Mouse (Mus musculus) midbrain, embryonic 14.5 days (tissue): ENCODE results near the gene Cyp2e1. TPM values are rescaled to one million over a fixed set of nuclear protein-coding genes. Genes with fewer than 3 reads are reported as not detected.
"Not testable (repeated sequence)": the region's sequence is repeated elsewhere in the genome, so short reads cannot be mapped to it uniquely, and the experiment has no call there.

Experiments used
- ATAC-seq: fragments of 200-750 bp; cut with Nextera tagmentation; 2 replicates; pipeline ENCODE4 v1.8.0; 2017; ENCODE audit warnings: moderate number of reproducible peaks, moderate library complexity; ENCODE audit not compliant: low FRiP score, low TSS enrichment
- DNase-seq: peaks from one replicate; pipeline ENCODE4 v3.0.0-alpha.2; 2015
- H3K27ac ChIP-seq: fragments of 300-500 bp; sonication (generic); replicated peaks from 2 replicates; pipeline ENCODE4 v1.5.1; 2014; ENCODE audit warnings: mild to moderate bottlenecking, low read depth, low read length, moderate library complexity
- H3K27me3 ChIP-seq: fragments of 300-500 bp; sonication (generic); 2 replicates; pipeline ENCODE4 v1.6.1; 2014; ENCODE audit warnings: low read length, control low read depth, mixed read lengths; ENCODE audit not compliant: control insufficient read depth, insufficient read depth
- H3K36me3 ChIP-seq: fragments of 300-500 bp; sonication (generic); 2 replicates; pipeline ENCODE4 v1.6.1; 2014; ENCODE audit warnings: low read length, control low read depth; ENCODE audit not compliant: control insufficient read depth, insufficient read depth
- H3K4me1 ChIP-seq: fragments of 300-500 bp; sonication (generic); 2 replicates; pipeline ENCODE4 v1.6.1; 2014; ENCODE audit warnings: mild to moderate bottlenecking, antibody characterized with exemption, low read length, control low read depth; ENCODE audit not compliant: control insufficient read depth, insufficient read depth
- H3K4me2 ChIP-seq: fragments of 300-500 bp; sonication (generic); 2 replicates; pipeline ENCODE4 v1.6.1; 2014; ENCODE audit warnings: mild to moderate bottlenecking, low read length, moderate library complexity
- H3K4me3 ChIP-seq: fragments of 300-500 bp; sonication (generic); replicated peaks from 2 replicates; pipeline ENCODE4 v1.5.1; 2014; ENCODE audit warnings: low read depth, low read length
- H3K9ac ChIP-seq: fragments of 300-500 bp; sonication (generic); replicated peaks from 2 replicates; pipeline ENCODE4 v1.6.1; 2014; ENCODE audit warnings: mild to moderate bottlenecking, low read length, moderate library complexity
- H3K9me3 ChIP-seq: fragments of 300-500 bp; sonication (generic); 2 replicates; pipeline ENCODE4 v1.6.1; 2016; ENCODE audit warnings: low read length, control low read depth, mixed read lengths; ENCODE audit not compliant: control insufficient read depth
- WGBS: fragments of 180-500 bp; shearing (Covaris S2); extraction: QIAGEN DNeasy Blood & Tissue Kit; methylation state at CpG from one replicate; pipeline ENCODE4 v1.1.7; 2014; 5-methylcytosine and 5-hydroxymethylcytosine counted together
- polyA plus RNA-seq: library from polyadenylated mRNA; unstranded; fragments of >200 nt; fragmentation: Nextera tagmentation; extraction: Ambion mirVana; gene quantifications from 2 replicates; pipeline ENCODE4 v1.2.1, GENCODE M21; 2014

Cyp2e1 gene
- polyA plus RNA-seq, 1 experiment from 2014 or later: not detected

- no peak for DNase-seq
- ATAC-seq: no peak
- no peaks in the 10 kb centered on the region for H3K4me1 ChIP-seq
- H3K4me2 ChIP-seq: no peak overlapping the region
- no peaks in the 10 kb centered on the region for H3K27me3 ChIP-seq
- H3K27ac ChIP-seq: no peak overlapping the region
- no peak overlapping the region for H3K9ac ChIP-seq
- H3K36me3 ChIP-seq: no peaks in the 10 kb centered on the region
- no peak overlapping the region for H3K4me3 ChIP-seq
- no peaks in the 10 kb centered on the region; the same call in 1 of the 2 replicates for H3K9me3 ChIP-seq
These were observed 9.0 kb upstream of the Cyp2e1 start for GRCm38 (mm10) chr7:140754556-140754955.

DNA sequence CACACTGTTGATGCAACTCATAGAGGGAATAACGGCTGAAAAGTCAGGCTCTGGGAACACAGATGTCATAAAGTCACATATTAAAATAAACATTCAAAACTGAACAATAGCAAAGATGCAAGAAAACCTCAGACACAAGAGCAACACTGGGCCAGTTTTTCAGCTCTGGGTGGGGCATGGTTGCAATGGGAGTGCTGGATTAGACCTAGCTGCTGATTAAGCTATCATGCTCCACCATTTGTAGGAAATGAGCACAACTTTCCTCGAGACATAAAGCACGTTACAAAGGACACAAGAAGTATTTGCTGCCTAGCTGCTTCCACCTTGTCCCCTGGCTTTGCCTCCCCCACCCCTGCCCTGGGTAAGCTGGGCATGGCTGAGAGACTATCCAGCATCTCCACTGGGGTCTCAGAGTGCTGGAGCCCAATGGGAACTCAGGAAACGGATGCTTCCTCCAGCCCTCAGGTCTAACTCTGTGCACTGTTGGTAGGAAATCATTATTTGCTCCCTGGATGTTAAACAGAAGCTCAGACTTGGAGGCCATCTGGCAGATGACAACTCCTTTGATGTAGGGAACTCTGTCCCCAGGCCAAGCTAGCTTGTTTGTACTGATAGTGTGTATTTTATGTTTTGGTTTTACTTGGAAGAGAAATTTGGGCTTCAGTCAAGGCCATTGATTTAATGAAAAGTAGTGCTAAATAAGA, 7.2 kb upstream of the Cyp2e1 start:
- no peak overlapping the region for H3K27ac ChIP-seq
- 74% methylated on average over 4 of the region's 4 CpGs for WGBS
- no peak for ATAC-seq
- H3K27me3 ChIP-seq: no peaks in the 10 kb centered on the region
- H3K9me3 ChIP-seq: no peaks in the 10 kb centered on the region; the same call in 1 of the 2 replicates
- no peak overlapping the region for H3K9ac ChIP-seq
- H3K36me3 ChIP-seq: no peaks in the 10 kb centered on the region
- DNase-seq: peak; percentile 0
- H3K4me2 ChIP-seq: no peak overlapping the region
- H3K4me1 ChIP-seq: no peaks in the 10 kb centered on the region
- no peak overlapping the region for H3K4me3 ChIP-seq

DNA sequence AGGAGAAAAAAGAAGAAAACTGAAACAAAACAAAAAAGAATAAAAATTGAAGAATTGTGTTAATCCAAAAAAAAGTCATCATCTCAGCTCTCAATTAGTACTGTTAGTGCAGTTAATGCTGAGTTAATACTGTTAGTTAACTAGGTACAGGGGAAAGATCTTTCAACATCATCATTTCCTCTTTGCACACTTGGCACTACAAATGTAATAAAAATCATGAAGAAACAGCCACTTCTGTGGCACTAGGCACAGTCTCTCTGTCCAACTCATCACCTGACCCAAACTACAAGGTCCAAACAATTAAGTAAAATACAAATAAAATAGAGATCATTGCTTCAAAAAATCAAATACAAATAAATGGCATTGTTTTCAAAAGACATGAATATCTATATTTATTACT, 2.9 kb upstream of the Cyp2e1 start:
- H3K27ac ChIP-seq: no peak overlapping the region

GRCm38 (mm10) chr7:140765391-140765790, 1.9 kb downstream of the Cyp2e1 start:
- not testable (repeated sequence) for H3K4me3 ChIP-seq, H3K9ac ChIP-seq, DNase-seq, H3K27me3 ChIP-seq, H3K36me3 ChIP-seq, H3K4me1 ChIP-seq, H3K27ac ChIP-seq, H3K4me2 ChIP-seq, H3K9me3 ChIP-seq, ATAC-seq
- WGBS: 71% methylated on average over 1 of the region's 1 CpGs

More for the DNA sequence above, 2.9 kb upstream of the Cyp2e1 start:
- H3K4me1 ChIP-seq: no peaks in the 10 kb centered on the region
- no peaks in the 10 kb centered on the region for H3K9me3 ChIP-seq
- H3K36me3 ChIP-seq: no peaks in the 10 kb centered on the region
- DNase-seq: no peak
- no peak overlapping the region for H3K4me3 ChIP-seq
- H3K27me3 ChIP-seq: no peaks in the 10 kb centered on the region
- no peak for ATAC-seq
- H3K9ac ChIP-seq: no peak overlapping the region
- H3K4me2 ChIP-seq: no peak overlapping the region

- 82% methylated on average over 12 of the region's 12 CpGs for WGBS
- ATAC-seq (no peak), DNase-seq (no peak)
- H3K27me3 ChIP-seq: no peaks in the 10 kb centered on the region
- no peak overlapping the region for H3K4me2 ChIP-seq
- H3K4me1 ChIP-seq: no peaks in the 10 kb centered on the region
- no peaks in the 10 kb centered on the region for H3K9me3 ChIP-seq
- no peaks in the 10 kb centered on the region for H3K36me3 ChIP-seq
- H3K9ac ChIP-seq: no peak overlapping the region
- H3K27ac ChIP-seq: no peak overlapping the region
- H3K4me3 ChIP-seq: no peak overlapping the region
These were observed 2.6 kb downstream of the Cyp2e1 start for GRCm38 (mm10) chr7:140765888-140766739.

DNA sequence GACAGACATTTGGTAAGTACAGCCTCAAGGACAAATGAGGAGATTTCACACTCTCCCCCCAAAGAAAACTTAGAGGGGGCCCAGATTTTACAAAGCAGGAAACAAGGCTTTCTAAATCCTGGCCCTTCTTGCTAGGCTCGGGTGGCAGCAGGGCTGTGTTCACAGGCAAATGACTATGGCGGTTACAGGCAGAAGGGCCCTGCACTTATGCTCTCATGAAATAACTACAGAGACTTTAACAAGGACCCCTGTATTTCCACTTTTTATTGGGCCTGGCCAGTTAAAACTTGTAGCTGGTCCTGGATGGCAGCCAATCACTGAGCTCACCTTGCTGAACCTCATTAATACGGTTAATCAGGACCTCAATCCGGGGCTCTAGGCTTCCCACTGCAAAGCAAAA, 17.0 kb downstream of the Cyp2e1 start:
- H3K4me3 ChIP-seq: no peak overlapping the region
- no peak overlapping the region for H3K4me2 ChIP-seq
- WGBS: 83% methylated on average over 4 of the region's 4 CpGs
- H3K9me3 ChIP-seq: no peaks in the 10 kb centered on the region
- H3K27ac ChIP-seq: no peak overlapping the region
- H3K4me1 ChIP-seq: no peaks in the 10 kb centered on the region
- H3K36me3 ChIP-seq: no peaks in the 10 kb centered on the region
- H3K27me3 ChIP-seq: no peaks in the 10 kb centered on the region
- H3K9ac ChIP-seq: no peak overlapping the region
- ATAC-seq: no peak
- DNase-seq: no peak

DNA sequence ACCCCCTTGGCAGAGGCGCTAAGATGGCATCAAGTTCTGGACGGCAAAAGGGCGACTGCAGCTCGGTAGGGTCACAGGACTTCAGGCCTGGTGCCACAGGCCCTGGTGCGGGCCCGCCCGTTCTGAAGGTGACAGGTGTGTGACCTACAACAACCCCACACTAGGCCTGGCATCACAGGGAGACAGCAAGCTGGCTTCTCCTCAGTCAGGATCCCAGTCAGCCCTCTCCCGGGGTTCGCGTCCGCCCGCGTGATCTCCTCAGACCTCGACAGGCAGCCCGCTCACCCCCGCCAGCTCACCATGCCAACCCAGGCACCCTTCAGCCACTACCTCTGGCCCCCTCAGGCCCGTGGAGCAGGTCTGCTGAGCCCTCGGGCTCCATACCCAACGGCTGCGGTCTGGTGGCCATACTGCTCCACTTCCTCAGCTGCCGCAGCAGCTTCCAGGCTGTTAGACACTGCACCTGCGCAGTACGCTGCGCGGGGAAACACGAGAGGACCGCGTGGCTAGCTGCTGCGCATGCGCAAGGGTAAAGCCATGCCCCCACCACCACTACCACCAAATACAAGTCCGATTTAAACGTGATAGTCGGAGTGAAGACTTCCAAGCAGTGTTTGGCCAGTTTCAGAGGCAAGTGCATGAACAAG, 24.0 kb downstream of the Cyp2e1 start, which contains the start of gene Syce1:
Syce1 (minus strand) TSS at position 447 of the 647 bp plus-strand sequence.
- no peaks in the 10 kb centered on the region for H3K36me3 ChIP-seq
- WGBS: 87% methylated on average over 33 of the region's 33 CpGs
- no peaks in the 10 kb centered on the region for H3K9me3 ChIP-seq
- no peaks in the 10 kb centered on the region for H3K27me3 ChIP-seq
- no peak within 1 kb of the TSS for H3K4me2 ChIP-seq
- no peak within 1 kb of the TSS for H3K4me3 ChIP-seq
- ATAC-seq: no peak
- no peak within 1 kb of the TSS for H3K27ac ChIP-seq
- H3K9ac ChIP-seq: no peak within 1 kb of the TSS
- no peak for DNase-seq
- no peaks in the 10 kb centered on the region for H3K4me1 ChIP-seq

GRCm38 (mm10) chr7:140788053-140788435, 24.5 kb downstream of the Cyp2e1 start:
- Histone ChIP-seq H3K4me3 (no peak overlapping the region), H3K4me2 (no peak overlapping the region), H3K4me1 (no peaks in the 10 kb centered on the region), H3K27ac (no peak overlapping the region), H3K9ac (no peak overlapping the region), H3K36me3 (no peaks in the 10 kb centered on the region), H3K27me3 (no peaks in the 10 kb centered on the region), H3K9me3 (no peaks in the 10 kb centered on the region)
- ATAC-seq (no peak), DNase-seq (no peak)
- WGBS: 90% methylated on average over 7 of the region's 7 CpGs
